Mouse (Mus musculus) heart, postnatal 0 days (tissue): ENCODE results near the gene Trip6.

ENCODE experiments used
- CTCF ChIP-seq: IDR thresholded peaks from 2 replicates; pipeline ENCODE4 v1.5.1; 2016; ENCODE audit warnings: antibody characterized with exemption, control low read depth, low read depth
- EP300 ChIP-seq: IDR thresholded peaks from 2 replicates; pipeline ENCODE4 v1.6.1; 2016; ENCODE audit warnings: antibody characterized with exemption, low read depth

- no peak for TF ChIP-seq EP300
- TF ChIP-seq CTCF: no peak
Observed at GRCm38 (mm10) chr5:137299240-137299639, 15.0 kb downstream of the Trip6 start.
